Mouse (Mus musculus) spleen, adult 12 weeks (tissue): ENCODE data around the gene Gm20521.

Experiments
- DNase-seq: peaks from one replicate; pipeline ENCODE4 v3.0.0; 2022; ENCODE audit warnings: low spot score

The Gm20521 gene

DNA sequence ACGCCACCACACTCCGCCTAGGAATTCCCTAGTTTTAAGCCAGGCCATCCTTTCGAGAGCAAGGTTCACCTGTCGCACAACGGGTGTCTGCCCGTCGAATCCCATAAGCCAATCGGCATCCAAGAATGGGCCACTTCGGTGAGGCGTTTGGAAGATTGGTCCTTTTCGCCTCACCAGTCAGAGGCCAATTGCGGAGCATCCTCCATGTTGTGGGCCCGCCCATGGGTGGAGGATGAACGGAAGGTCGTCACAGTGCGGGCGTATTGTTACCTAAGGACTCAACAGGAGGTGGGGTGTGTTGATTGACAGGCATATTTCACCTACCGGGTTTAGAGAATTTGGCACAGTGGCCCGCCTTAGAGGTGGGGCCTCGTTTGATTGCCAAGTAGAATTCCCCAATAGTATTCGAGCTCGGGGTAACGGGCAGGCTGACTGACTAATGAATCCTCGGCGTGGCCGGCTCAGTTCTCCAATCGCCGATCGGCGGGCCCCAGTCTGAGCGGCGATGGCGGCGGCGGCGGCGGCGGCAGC is 10.5 kb downstream of the Gm20521 start:
- peak; percentile 94 for DNase-seq

DNA sequence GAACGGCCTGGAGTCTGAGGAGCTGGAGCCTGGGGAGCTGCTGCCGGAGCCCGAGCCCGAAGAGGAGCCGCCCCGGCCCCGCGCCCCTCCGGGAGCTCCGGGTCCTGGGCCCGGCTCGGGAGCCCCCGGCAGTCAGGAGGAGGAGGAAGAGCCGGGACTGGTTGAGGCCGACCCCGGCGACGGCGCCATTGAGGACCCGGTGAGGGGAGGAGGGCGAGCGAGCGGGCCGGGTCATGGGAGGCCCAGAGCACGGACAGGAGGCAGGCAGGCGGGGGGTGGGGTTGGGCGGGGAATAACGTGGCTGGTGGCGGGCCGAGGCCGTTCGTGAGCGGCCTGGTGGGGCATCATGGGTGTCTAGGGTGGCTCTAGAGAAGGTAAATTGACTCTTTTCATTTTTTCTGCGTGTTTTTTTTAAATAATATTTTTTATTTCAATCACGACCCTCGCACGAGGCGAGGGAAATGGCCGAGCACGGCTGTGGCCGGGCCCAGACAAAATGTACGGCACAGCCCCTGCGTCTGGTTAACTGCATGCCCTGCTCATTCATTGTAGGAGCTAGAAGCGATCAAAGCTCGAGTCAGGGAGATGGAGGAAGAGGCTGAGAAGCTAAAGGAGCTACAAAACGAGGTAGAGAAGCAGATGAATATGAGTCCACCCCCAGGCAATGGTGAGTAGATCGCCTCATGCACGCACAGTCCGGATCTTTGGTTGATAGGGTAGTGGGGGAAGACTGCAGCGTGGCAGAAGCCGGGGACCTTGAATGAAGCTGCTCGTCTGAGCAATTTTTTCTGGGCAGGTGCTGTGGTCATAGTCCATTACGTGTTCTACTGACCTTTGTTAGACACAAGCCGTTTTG is 11.3 kb downstream of the Gm20521 start:
- DNase-seq: peak; percentile 56

DNA sequence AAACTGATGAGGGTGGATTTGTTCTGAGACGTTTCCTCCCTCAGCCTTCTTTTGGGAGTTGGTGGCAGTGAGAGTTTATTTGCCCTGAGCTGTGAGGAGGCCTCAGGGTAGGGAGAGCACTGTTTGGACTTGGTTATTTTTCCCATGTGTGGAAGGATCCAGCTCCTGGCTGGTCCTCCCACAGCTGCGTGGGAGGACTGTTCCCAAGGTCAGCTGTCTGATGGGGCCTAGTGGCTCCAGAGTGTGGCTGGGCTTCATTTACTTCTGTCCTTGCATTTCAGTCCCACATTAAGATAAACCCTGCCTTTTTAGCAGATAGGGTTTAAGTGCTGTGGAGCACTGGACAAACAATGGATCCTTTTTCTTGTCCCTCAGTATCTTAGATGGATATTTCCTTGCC is 14.2 kb downstream of the Gm20521 start:
- DNase-seq: no peak

DNA sequence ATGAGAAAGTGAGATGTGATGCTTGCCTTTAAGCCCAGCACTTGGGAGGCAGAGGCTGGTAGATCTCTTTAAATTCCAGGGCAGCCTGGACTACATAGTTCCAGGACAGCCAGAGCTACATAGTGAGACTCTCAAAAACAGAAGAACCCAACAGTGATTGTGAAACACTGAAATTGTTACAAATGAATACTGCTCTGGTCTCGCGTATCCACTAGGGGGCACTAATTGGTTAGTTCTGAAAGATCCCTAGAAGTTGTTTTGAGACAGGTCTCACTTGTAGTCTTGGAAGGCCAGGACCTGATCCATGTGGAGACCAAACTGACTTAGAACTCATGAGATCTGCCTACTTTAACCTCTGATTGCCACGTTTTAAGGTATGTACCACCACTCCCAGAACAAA is 17.1 kb downstream of the Gm20521 start:
- no peak for DNase-seq

DNA sequence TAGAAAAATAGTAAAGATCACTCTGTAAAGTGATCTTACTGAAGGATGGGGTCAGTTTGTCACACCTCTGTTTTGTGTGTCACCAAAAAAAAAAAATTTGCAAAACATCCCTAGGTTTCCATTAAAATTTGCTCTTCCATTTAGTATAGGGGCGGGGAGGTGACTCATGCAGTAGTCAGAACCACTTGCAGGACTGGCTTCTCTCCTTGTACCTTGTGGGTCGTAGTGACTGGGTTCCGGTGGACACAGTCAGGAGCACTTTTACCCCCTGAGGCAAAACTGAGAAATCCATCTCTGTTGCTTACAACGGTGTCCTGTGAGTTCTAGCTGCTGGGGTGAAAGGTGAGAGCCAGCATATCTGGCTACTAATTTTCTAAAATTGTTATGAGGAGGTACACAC is 20.4 kb downstream of the Gm20521 start:
- no peak for DNase-seq

DNA sequence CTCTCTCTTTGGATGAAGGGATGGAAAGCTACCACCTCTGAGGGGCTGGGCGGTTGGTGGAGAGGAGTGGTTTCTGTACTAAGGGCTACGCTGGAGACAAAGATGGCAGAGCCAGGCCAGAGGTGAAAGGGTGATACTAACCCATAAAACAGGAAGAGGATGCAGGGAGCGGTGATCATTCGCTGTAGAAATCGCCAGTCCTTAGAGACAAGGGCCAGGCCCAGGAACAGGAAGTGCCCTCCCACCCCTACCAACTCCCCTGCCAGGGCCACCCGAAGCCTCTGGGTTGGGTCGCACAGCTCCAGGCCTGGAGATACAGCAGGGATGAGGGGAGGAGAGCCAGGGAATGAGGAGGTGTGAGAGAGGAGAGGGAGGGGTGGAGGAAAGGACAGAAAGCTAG is 25.4 kb downstream of the Gm20521 start:
- no peak for DNase-seq

DNA sequence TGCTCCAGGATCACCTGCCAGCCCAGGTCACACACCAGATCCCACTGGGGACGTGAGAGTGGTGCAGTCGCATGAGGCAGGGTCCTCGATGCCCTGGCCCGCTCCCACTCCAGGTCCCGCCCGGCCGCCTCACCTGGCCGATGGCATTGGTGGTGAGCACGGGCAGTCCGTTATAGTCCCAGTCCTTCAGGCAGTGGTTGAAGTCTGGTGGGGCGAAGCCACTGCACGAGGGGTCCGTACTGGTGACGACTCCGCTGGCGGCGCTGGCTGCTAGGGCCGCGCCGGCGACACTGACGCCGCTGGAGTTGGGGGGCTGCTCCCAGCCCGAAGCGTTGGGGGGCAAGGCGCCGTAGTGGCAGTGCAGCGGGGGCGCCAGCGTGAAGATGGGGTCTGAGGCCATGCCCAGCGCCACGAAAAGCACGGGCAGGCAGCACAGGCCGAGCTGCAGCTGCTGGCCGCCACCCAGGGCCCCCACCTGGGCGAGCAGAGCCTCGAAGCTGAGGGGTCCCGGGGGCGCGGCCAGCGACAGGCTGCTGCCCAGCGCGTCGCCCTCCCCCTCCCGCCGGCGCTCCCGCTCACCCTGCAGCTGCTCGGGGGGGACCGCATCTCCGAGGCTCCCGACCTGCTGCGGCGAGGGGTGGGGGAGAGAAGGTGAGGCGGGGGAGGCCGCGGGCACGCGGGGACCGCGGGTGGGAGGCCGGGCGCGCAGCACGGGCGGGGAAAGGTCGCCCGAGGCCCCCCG is 29.0 kb downstream of the Gm20521 start:
- no peak for DNase-seq

DNA sequence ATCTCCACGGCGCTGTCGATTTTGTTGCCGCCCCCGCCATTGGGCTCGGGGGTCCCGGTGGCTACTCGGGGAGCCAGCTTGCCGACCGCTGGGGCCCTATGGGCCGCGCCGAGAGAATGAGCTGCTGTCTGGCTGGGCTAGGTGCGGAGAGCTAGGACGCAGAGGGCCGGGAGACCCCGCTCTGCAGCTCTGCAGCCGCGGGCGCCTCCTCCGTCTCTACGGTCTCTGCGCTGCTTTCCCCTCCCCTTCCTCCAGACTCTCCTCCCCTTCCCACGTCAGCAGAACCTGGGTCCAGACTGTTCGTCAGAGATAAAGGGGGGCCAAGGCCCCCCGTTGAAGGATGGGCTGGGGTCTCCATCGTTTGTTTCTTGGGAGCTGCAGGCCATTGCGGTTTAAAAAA is 29.6 kb downstream of the Gm20521 start, which contains the start of gene Slc22a17:
TSS of gene Slc22a17 (minus strand) at position 247 of the 400 bp plus-strand sequence.
- no peak for DNase-seq

DNA sequence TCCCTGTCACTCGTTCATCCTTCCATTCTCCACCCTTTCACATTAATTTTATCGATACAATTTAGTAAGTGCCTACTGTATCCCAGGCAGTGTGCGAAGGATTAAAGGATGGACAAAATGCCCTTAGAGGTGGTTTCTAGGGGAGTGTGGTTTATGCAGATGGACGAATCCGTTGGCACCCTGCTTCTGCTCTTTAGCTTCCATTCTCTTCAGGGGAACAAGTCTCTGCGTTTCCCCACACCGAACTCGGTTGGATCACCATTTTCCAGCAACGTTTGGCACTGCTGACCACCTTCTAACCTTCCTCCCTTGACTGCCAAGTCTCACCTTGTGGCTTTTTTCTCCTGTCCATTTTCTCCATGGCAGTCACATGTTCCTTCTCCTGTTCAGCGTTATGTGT is 30.1 kb downstream of the Gm20521 start:
- no peak for DNase-seq

DNA sequence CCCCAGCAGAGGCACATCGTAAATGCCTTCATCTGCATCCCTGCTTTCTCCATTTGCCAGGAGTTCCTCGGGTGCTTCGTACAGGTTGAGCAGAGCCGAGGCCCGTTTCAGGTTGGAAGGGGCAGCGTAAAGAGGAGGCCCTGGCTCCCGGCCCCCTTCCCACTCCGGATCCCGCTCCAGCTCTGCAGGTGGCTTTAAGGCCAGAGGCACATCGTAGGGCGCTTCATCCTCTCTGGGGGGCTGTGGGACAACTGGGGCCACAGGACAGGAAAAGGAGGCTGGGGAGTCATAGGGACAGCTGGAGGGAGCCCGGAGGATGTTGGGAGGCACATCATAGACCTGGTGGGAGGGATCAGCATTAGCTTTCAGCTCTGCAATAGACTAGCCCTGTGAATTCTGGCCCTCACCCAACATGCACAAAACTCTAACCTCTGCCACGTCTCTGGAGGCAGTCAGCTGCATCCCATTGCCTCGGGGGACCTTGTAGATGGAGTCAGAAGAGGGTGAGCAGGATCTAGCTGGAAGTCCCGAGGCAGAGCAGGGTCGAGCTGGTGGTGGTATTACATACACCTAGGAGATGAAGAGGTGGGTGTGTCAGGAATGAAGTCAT is 36.9 kb downstream of the Gm20521 start:
- no peak for DNase-seq

DNA sequence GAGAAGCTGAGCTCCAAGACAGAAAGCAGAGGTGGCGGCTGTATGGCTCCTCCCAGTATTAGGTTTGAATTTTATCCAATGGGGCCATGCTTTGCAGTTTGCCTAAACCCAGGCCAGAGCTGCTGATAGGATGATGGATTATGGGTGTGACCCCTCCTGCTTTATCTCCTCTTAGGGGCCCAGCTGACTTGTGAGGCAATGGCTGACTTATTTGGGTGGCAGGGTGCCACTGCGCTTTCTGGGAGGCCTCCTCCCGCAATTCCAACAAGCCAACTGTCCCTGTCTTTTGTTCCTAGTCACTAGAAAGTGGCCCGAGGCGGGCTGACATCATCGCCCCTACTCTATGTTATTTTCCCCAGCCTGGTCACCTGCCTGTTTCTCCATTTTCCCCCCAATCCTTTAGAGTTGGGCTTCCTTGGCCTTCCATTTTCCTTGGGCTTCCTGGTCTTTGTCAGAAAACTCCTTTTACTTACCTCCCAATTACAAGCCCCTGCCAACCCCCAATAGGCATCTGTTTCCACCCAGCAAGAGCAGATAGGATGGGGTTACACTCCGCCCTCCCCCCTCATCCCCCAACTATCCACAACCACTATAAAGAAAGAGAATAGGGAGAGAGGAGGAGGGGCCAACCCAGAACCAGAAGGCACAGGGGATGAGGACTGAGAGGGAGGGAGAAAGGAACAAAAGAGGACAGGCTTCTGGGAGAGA is 41.6 kb downstream of the Gm20521 start:
- DNase-seq: no peak

DNA sequence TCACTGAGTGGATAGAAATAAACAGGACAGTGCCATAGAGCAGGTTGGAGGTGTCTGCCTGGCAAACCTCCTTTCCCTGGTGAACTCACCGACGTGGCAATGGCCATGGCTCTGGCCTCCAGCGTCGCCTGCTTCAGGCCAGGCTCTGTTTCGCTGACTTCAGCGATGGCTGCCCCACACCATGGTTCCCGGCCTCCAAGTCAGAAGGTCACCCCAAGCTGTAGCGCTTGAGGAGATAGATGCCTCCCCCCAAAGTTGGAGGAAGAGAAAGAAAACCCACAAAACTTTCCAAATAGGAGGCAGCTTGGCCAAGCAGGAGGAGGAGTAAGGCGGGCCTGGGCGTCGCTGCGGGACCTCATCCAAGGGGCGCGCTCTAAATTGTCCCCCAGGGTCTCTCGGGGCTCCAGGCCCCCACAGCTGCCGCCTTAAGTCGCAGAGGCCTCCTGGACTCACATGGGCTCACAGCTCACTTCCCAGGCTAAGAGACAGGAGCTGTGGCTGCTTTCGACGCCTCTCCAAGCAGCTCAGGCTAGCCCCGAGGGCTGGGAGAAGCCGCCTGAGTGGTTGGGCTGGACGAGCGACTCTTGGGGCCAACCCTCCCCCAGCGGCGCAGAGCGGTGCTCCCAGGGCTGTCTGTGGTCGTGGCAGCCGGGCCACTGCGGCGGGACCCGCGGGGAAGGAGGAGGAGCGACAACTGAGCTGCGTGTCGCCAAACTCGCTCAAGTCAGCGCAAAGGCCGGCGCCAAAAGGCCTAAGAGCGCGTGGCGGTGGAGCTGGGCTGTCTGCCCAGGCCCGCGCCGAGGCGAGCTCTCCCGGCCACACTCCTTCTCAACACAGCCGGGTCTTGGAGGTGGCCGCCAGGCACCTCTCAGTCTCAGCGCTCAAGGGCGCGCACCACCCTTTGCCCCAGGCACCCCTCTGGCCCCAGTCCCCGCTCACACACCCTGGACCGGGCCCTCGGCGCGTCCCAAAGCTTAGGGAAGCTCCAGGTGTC is 42.4 kb downstream of the Gm20521 start, which contains the start of gene Efs:
TSS of gene Efs (minus strand) at position 778 of the 994 bp plus-strand sequence.
- no peak for DNase-seq

DNA sequence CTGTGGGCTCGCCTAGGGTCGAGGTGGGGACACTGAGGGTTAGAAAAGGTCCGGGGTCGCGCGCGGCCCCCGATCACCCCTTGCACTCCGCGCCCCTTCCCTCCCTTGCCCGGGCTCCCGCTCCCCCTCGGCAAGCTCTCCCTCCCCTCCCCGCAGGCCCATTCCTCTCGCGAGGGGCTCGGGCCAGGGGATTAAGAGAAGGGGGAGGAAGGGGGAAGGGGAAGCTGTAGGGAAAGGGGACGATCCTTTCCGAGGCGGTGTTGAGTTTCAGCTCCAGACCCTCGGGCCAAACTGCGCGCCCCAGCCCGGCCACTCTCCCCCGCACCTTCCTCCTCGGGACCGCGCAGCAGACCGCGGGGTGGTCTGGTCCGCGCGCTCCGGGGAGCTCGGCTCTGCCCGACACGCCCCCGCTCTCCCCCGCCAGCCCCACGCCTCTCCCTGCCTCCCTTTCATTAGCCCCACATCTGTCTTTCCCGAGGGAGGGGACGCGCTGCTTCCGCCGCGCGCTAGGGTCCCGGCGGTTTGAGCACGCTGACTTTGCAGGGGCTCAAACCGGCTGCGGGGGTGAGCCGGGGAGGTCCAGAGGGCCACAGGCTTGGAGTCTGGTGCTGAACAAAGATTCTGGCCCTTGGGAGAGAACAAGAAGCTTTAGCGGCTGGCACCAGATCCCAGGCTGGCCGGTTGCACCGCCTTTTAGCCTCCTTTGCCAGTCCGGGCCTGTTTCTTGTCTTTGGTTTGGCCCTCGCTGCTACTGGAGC is 43.3 kb downstream of the Gm20521 start:
- no peak for DNase-seq

DNA sequence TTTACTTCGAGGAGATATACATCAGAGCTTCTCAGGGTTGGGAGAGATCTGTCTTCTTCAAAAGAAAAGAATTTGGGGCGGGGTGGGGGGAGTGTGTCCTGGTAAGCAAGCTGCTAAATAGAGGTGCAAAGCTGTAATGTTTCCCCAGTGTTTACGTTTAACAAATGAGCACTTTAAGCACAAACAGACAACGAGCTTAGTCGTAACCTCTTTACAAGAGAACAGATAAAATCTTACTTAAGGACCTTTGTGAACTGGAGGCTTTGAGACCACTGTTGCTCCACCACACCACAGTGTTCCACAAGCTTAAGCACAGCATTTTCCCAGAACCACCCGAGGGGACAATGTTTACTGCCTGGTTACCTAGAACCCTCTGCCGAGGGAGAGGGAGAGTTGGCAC is 44.1 kb downstream of the Gm20521 start:
- DNase-seq: no peak

DNA sequence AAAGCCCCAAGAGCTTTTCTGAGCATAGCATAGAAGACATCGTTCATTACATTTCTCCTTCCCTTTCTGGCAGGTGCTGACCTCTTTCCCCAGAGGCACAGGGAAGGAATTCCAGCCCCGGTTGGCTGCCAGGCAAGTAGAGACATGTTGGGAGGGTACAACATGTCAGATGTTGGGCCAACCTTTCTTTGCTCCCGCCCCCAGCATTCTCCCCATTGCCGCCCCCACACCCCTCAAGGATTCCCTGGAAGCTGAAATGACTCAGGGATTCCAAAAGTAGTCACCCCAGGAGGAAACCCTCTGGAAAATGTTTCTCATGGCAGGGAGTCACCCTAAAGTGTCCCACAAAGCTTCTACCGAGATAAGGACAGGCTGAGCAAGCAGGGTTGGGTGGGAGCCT is 46.6 kb downstream of the Gm20521 start:
- no peak for DNase-seq

DNA sequence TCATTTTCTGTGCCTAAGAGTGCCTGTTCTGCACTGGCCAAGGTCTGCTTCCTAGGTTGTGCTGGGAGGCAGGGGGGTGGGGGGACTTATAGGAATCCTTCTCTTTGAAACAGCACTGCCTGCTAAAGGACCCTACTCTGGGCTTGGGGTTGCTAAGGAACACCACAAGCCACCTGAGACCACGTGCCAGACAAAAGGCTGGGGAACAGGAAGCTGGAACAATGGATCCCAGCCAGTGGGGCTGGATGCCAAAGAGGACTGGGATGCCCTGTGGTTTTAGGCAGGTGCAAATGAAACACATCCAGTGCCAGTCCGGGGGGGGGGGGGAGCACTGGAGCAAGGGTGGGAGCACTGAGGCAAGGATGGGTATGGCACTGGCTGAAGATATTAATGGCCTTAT is 47.2 kb downstream of the Gm20521 start:
- DNase-seq: no peak

DNA sequence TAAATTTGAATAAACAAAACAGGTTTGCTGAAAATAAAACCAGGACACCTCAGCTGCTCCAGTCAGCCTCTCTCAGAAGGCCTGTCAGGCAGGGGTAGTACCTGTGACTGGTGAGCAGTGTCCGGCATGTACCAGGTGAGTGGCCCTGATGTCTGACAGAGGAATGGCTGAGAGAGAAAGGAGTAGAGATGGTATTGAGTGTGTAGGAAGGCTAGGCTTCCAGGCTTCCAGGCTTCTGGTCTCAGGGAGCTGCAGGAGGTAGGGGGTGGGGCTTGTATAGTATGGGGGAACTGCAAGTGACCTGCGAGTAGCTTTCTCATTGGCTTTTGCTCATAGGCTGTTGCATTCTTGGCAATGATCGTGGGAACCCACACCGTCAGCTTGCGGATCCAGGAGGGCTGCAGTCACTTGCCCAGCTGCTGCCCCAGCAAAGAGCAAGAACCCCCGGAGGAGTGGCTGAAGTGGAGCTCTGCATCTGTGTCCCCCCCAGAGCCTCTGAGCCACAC is 49.5 kb downstream of the Gm20521 start, which contains the start of gene Il25:
TSS of gene Il25 (plus strand) at position 51 of the 506 bp plus-strand sequence.
- no peak for DNase-seq

DNA sequence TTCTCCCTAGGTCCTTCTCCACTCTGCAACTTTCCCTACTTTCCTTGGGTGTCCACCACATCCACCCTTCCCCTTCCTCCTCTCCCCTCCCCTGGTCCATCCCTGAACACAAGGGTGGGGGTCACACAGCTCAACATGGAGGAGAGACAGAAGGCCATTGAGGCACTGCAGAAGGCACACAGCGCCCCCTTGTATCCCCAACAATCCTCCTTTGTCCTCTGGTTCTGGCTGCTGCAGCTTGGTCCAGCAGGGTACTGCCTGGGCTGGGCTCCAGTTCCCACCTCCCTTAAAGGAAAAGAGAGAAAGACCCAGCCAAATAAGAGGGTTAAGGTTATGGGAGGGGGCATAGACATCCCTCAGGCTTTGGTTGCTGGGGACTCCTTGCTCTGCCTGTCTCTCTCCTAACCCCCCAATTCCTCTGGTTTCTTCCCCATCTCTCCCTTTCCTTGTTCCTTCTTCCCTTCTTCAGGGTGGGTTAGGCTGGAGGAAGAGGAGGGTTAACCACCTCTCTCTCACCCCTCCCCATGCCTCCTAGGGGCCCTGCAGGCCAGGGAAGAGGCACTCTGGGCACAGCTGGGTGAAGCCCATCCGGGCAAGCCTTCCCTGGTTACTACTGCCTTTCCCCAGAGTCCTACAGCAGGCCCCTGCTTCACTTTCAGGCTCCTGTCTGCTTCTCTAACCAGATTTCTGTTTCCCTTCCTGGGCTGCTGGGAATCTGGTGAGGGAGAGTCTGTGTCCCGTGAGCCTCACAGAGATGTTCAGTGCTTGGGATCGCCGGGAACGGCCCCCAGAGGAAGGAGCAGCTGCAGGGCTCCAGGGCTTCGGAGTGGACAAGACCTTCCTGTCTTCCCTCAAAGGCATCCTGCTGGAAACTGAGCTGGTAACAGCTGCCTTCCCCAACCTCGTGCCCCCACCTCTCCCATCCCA is 52.9 kb downstream of the Gm20521 start, which contains the start of gene Cmtm5:
TSS of gene Cmtm5 (plus strand) at position 358 of the 927 bp plus-strand sequence.
- DNase-seq: no peak

DNA sequence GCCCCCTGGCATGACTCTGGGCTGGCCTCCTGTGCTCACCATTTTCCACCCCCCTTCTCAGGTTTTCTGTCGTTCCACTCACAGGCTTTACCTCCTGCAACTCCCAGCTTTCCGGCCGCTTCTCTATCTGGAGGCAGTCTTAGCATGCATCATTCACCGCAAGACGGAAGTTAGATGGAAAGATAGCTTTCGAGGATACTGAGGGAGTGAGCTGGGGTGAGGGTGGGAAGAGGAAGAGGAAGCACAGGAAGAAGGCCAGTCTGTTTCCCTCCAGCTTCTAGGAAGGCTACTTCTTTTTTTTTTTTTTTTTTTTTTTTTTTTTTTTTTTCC is 53.6 kb downstream of the Gm20521 start:
- DNase-seq: no peak
